26 mouse cellular contexts compared by ENCODE assay signal in the genomic region with DNA sequence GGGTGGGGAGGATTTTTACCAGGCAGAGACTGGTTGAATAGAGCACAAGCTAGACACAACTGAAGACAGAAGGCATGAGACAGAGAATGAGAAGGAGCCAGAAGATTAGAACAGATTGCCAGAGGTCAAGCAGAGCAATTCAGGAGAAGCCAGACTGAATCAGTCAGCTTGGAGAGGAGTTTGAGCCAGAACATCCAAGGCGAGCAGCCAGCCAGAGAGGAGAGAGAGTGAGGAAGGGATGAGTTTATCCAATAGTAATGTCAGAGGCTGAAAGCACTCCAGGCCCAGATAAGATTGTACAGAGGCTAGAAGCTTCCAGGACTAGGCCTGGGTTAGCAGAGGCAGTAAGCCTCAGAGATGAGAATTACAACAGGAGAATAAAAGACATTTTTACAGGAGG. TPM values are rescaled to one million over a fixed set of nuclear protein-coding genes. Genes with fewer than 3 reads are reported as not detected.
DNase-seq lines count a peak whose midpoint lies in the region; ATAC-seq lines count a peak whose summit lies in the region.
"Had no signal": no experiment of that assay in that cellular context is flagged by ENCODE, and none has a peak within 500 bp of the region (broad histone marks: within the 10 kb centered on the region; RNA-seq: fewer than 3 reads in every experiment).

No protein-coding gene starts in this region.

- H3K4me3 ChIP-seq in heart, embryonic 12.5 days: no peak overlapping the region
- H3K4me3 ChIP-seq in embryonic facial prominence, embryonic 10.5 days: no peak overlapping the region
- H3K4me3 ChIP-seq in embryonic facial prominence, embryonic 12.5 days: no peak overlapping the region
- no peak overlapping the region for H3K4me3 ChIP-seq in heart, embryonic 16.5 days (ENCODE audit: low read length)
- H3K4me3 ChIP-seq: gastrocnemius, adult 2 months; lung, embryonic 15.5 days; midbrain, embryonic 10.5 days; myocyte; neural tube, embryonic 13.5 days had no signal

- DNase-seq in heart, adult 11 months: no peak
- DNase-seq in embryonic facial prominence, embryonic 10.5 days (ENCODE audit: low spot score): no peak
- no peak for DNase-seq in retina, embryonic 14.5 days (ENCODE audit: low spot score)
- no peak for DNase-seq in adrenal gland, adult 18-20 months (ENCODE audit: low spot score in 2 of 2)
- DNase-seq: adrenal gland, adult 8-10 months; B cell, adult 2 months; cerebellum, adult 2 months; cerebellum, postnatal 14 days; gastrocnemius, adult 2 months; gastrocnemius, postnatal 36 days; kidney, adult 18-20 months; kidney, postnatal 4 days; left cerebral cortex, postnatal 4 days; liver; thymus, postnatal 4 days had no signal

- no peaks in the 10 kb centered on the region for H3K36me3 ChIP-seq in heart, embryonic 12.5 days
- H3K36me3 ChIP-seq in embryonic facial prominence, embryonic 10.5 days (replicated peaks): no peaks in the 10 kb centered on the region
- no peaks in the 10 kb centered on the region for H3K36me3 ChIP-seq in embryonic facial prominence, embryonic 12.5 days
- H3K36me3 ChIP-seq in heart, embryonic 16.5 days (ENCODE audit: control insufficient read depth, insufficient read depth): no peaks in the 10 kb centered on the region
- H3K36me3 ChIP-seq: lung, embryonic 15.5 days; midbrain, embryonic 10.5 days; neural tube, embryonic 13.5 days had no signal

- no peaks in the 10 kb centered on the region for H3K9me3 ChIP-seq in heart, embryonic 12.5 days (replicated peaks)
- no peaks in the 10 kb centered on the region for H3K9me3 ChIP-seq in embryonic facial prominence, embryonic 10.5 days
- no peaks in the 10 kb centered on the region for H3K9me3 ChIP-seq in embryonic facial prominence, embryonic 12.5 days
- H3K9me3 ChIP-seq in heart, embryonic 16.5 days (replicated peaks; ENCODE audit: control insufficient read depth, low read length): no peaks in the 10 kb centered on the region
- H3K9me3 ChIP-seq: lung, embryonic 15.5 days; midbrain, embryonic 10.5 days; neural tube, embryonic 13.5 days had no signal

- 10% methylated on average over 1 of the region's 1 CpGs for WGBS in heart, embryonic 12.5 days
- 53% methylated on average over 1 of the region's 1 CpGs for WGBS in embryonic facial prominence, embryonic 10.5 days
- 50% methylated on average over 1 of the region's 1 CpGs for WGBS in embryonic facial prominence, embryonic 12.5 days
- 5% methylated on average over 1 of the region's 1 CpGs for WGBS in heart, embryonic 16.5 days

- peak overlapping the region; percentile 31 for H3K27ac ChIP-seq in heart, embryonic 12.5 days (ENCODE audit: poor library complexity, severe bottlenecking)
- H3K27ac ChIP-seq in embryonic facial prominence, embryonic 10.5 days (replicated peaks): peak overlapping the region; percentile 59
- H3K27ac ChIP-seq in embryonic facial prominence, embryonic 12.5 days: peak overlapping the region; percentile 37; the same call in 1 of the 2 replicates
- peak overlapping the region; percentile 62 for H3K27ac ChIP-seq in heart, embryonic 16.5 days (ENCODE audit: low read length)
- H3K27ac ChIP-seq: gastrocnemius, adult 2 months; hindbrain, embryonic 14.5 days; kidney, postnatal 0 days; liver, embryonic 14.5 days; lung, embryonic 15.5 days; midbrain, embryonic 10.5 days; neural tube, embryonic 13.5 days had no signal

- ATAC-seq in heart, embryonic 12.5 days (ENCODE audit: insufficient number of reproducible peaks, low FRiP score): no peak
- ATAC-seq in embryonic facial prominence, embryonic 12.5 days (ENCODE audit: insufficient number of reproducible peaks, insufficient read depth, low FRiP score, low TSS enrichment): no peak
- ATAC-seq in heart, embryonic 16.5 days (replicated peaks; ENCODE audit: extremely low read depth, insufficient read depth, low FRiP score): peak; percentile 43; the same call in 1 of the 2 replicates
- ATAC-seq: forebrain, embryonic 16.5 days had no signal

- H3K4me1 ChIP-seq in heart, embryonic 12.5 days (replicated peaks): peaks cover 34% of the 10 kb centered on the region
- H3K4me1 ChIP-seq in embryonic facial prominence, embryonic 10.5 days: peaks cover 46% of the 10 kb centered on the region
- H3K4me1 ChIP-seq in embryonic facial prominence, embryonic 12.5 days: peaks cover 34% of the 10 kb centered on the region
- H3K4me1 ChIP-seq in heart, embryonic 16.5 days (ENCODE audit: control insufficient read depth, insufficient read depth, low read length): peaks cover 11% of the 10 kb centered on the region
- H3K4me1 ChIP-seq: lung, embryonic 15.5 days had no signal

- H3K4me2 ChIP-seq in heart, embryonic 12.5 days: no peak overlapping the region
- no peak overlapping the region for H3K4me2 ChIP-seq in embryonic facial prominence, embryonic 12.5 days (replicated peaks)
- no peak overlapping the region for H3K4me2 ChIP-seq in heart, embryonic 16.5 days (ENCODE audit: low read depth, low read length)
- H3K4me2 ChIP-seq: hindbrain, embryonic 14.5 days; lung, embryonic 15.5 days; neural tube, embryonic 13.5 days had no signal

- H3K9ac ChIP-seq in heart, embryonic 12.5 days: no peak overlapping the region
- H3K9ac ChIP-seq in embryonic facial prominence, embryonic 12.5 days: no peak overlapping the region
- H3K9ac ChIP-seq in heart, embryonic 16.5 days (ENCODE audit: low read length): no peak overlapping the region
- H3K9ac ChIP-seq: hindbrain, embryonic 14.5 days; liver, embryonic 14.5 days; lung, embryonic 15.5 days; neural tube, embryonic 13.5 days had no signal

- no peaks in the 10 kb centered on the region for H3K27me3 ChIP-seq in heart, embryonic 12.5 days (replicated peaks)
- peaks cover 10% of the 10 kb centered on the region; the same call in 1 of the 2 replicates for H3K27me3 ChIP-seq in embryonic facial prominence, embryonic 10.5 days (replicated peaks; ENCODE audit: low read depth, poor library complexity, severe bottlenecking)
- H3K27me3 ChIP-seq in embryonic facial prominence, embryonic 12.5 days: no peaks in the 10 kb centered on the region
- H3K27me3 ChIP-seq in heart, embryonic 16.5 days (ENCODE audit: control insufficient read depth, insufficient read depth, low read length): no peaks in the 10 kb centered on the region
- H3K27me3 ChIP-seq: lung, embryonic 15.5 days; neural tube, embryonic 13.5 days had no signal

RNA-seq across cellular contexts. Expression of gene Tmem51, which starts 37.1 kb away (rescaled TPM):
- polyA plus RNA-seq in heart, embryonic 12.5 days (2016; fragmentation: Nextera tagmentation; extraction: Ambion mirVana): 28.3 and 29.6 TPM in 2 replicates
- 9.5 and 9.7 TPM in 2 replicates for polyA plus RNA-seq in embryonic facial prominence, embryonic 10.5 days (2016; fragmentation: Nextera tagmentation; extraction: Ambion mirVana)
- polyA plus RNA-seq in embryonic facial prominence, embryonic 12.5 days (2016; fragmentation: Nextera tagmentation; extraction: Ambion mirVana): 10.8 and 12.2 TPM in 2 replicates
- polyA plus RNA-seq in heart, embryonic 16.5 days (2015; fragmentation: Nextera tagmentation; extraction: Ambion mirVana): 48.5 and 49.2 TPM in 2 replicates
- 1 to 10 TPM; 3.5 to 4.4 TPM for total RNA-seq in adrenal gland, adult 18-20 months (2021)
- polyA plus RNA-seq: myocyte had no signal
